Mouse (Mus musculus) neutrophil, adult 5-6 weeks (primary cell): ENCODE results near the gene Vsnl1. TPM values are rescaled to one million over a fixed set of nuclear protein-coding genes. Genes with fewer than 3 reads are reported as not detected.

Experiments
- ATAC-seq: fragments of 151-379, 151-347 bp; 2 replicates; pipeline ENCODE4 v1.8.0; 2017; ENCODE audit warnings: mild to moderate bottlenecking, moderate TSS enrichment; ENCODE audit not compliant: insufficient number of reproducible peaks, poor library complexity, low FRiP score, severe bottlenecking; ENCODE audit errors: extremely low read depth
- total RNA-seq: library from RNA; stranded (forward); fragments of 200-1000 nt; gene quantifications from 2 replicates; pipeline ENCODE4 v1.2.3, GENCODE M21; 2017

Vsnl1 gene
- total RNA-seq, 1 experiment from 2014 or later = not detected

GRCm38 (mm10) chr12:11391244-11391949 is 45.0 kb downstream of the Vsnl1 start:
- no peak for ATAC-seq

- ATAC-seq = no peak
These were observed 47.3 kb downstream of the Vsnl1 start for GRCm38 (mm10) chr12:11389141-11389540.

- ATAC-seq = no peak
These were observed 51.7 kb downstream of the Vsnl1 start for GRCm38 (mm10) chr12:11384754-11385153.

- no peak for ATAC-seq
These were observed 57.0 kb downstream of the Vsnl1 start for GRCm38 (mm10) chr12:11379396-11379795.

- ATAC-seq = no peak
These were observed 66.4 kb downstream of the Vsnl1 start for GRCm38 (mm10) chr12:11370056-11370455.

- no peak for ATAC-seq
These were observed 69.2 kb downstream of the Vsnl1 start for GRCm38 (mm10) chr12:11367099-11367765.

- no peak for ATAC-seq
These were observed 71.5 kb downstream of the Vsnl1 start for GRCm38 (mm10) chr12:11364870-11365269.

- ATAC-seq = no peak
These were observed 74.0 kb downstream of the Vsnl1 start for GRCm38 (mm10) chr12:11362435-11362834.

GRCm38 (mm10) chr12:11350895-11351294 is 85.5 kb downstream of the Vsnl1 start:
- ATAC-seq = no peak

- no peak for ATAC-seq
These were observed 86.5 kb downstream of the Vsnl1 start for GRCm38 (mm10) chr12:11349870-11350269.

GRCm38 (mm10) chr12:11348423-11348822 is 88.0 kb downstream of the Vsnl1 start:
- no peak for ATAC-seq

GRCm38 (mm10) chr12:11345963-11346362 is 90.5 kb downstream of the Vsnl1 start:
- ATAC-seq = no peak

GRCm38 (mm10) chr12:11342020-11342600 is 94.3 kb downstream of the Vsnl1 start:
- ATAC-seq = no peak

- no peak for ATAC-seq
These were observed 98.2 kb downstream of the Vsnl1 start for GRCm38 (mm10) chr12:11338251-11338650.

- peak; percentile 48; the same call in 1 of the 2 replicates for ATAC-seq
These were observed 99.6 kb downstream of the Vsnl1 start for GRCm38 (mm10) chr12:11336845-11337244.

- ATAC-seq = no peak
These were observed 109.9 kb downstream of the Vsnl1 start for GRCm38 (mm10) chr12:11326483-11326882.

GRCm38 (mm10) chr12:11324480-11324879 is 111.9 kb downstream of the Vsnl1 start:
- no peak for ATAC-seq

GRCm38 (mm10) chr12:11317671-11318070 is 118.7 kb downstream of the Vsnl1 start:
- ATAC-seq = no peak

- no peak for ATAC-seq
These were observed 122.6 kb downstream of the Vsnl1 start for GRCm38 (mm10) chr12:11313840-11314239.

GRCm38 (mm10) chr12:11311106-11311505 is 125.3 kb downstream of the Vsnl1 start:
- no peak for ATAC-seq
